ENCODE assay signal across 20 mouse cellular contexts in the genomic region with DNA sequence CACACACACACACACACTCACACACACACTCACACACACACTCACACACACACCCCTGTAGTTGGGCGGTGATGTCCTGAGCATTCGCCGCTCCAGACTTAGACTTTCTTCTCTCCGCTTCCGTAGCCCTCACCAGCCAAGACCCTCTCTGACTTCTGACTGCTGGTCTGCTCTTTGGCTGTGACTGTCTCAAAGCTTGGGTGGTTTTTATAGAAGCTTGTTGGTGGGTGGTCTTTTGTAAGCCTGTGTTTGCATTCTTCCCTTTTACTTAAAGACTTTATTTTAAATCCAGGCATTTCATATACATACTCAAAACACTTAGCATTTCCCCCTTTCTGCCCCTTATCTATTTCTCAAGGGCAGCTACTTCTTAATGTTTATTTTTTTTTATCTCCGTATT. TPM values are rescaled to one million over a fixed set of nuclear protein-coding genes. Genes with fewer than 3 reads are reported as not detected.
DNase-seq lines count a peak whose midpoint lies in the region; ATAC-seq and TF ChIP-seq lines count a peak whose summit lies in the region.
"Had no signal": no experiment of that assay in that cellular context is flagged by ENCODE, and none has a peak within 500 bp of the region (broad histone marks: within the 10 kb centered on the region; RNA-seq: fewer than 3 reads in every experiment).

No protein-coding gene starts in this region.

- no peak for TF ChIP-seq CTCF in lung, embryonic 14.5 days (IDR thresholded peaks at IDR 0.05; ENCODE audit: low read depth)

- no peaks in the 10 kb centered on the region for H3K9me3 ChIP-seq in kidney, embryonic 15.5 days (replicated peaks)
- H3K9me3 ChIP-seq in lung, embryonic 14.5 days (ENCODE audit: low read depth, low read length) = no peaks in the 10 kb centered on the region
- no peaks in the 10 kb centered on the region for H3K9me3 ChIP-seq in midbrain, embryonic 10.5 days (replicated peaks)
- no peaks in the 10 kb centered on the region for H3K9me3 ChIP-seq in midbrain, embryonic 15.5 days
- H3K9me3 ChIP-seq: embryonic facial prominence, embryonic 12.5 days; embryonic facial prominence, embryonic 15.5 days had no signal

- ATAC-seq in kidney, embryonic 15.5 days (replicated peaks; ENCODE audit: low FRiP score) = no peak
- ATAC-seq in lung, embryonic 14.5 days (ENCODE audit: insufficient read depth) = no peak
- no peak for ATAC-seq in midbrain, embryonic 15.5 days (replicated peaks)
- ATAC-seq: CD4-positive, CD25-positive, alpha-beta regulatory T cell, adult 4 months; forebrain, embryonic 14.5 days; forebrain, postnatal 0 days had no signal

- H3K9ac ChIP-seq in kidney, embryonic 15.5 days = no peak overlapping the region
- H3K9ac ChIP-seq in lung, embryonic 14.5 days = no peak overlapping the region
- no peak overlapping the region for H3K9ac ChIP-seq in midbrain, embryonic 15.5 days
- H3K9ac ChIP-seq: embryonic facial prominence, embryonic 12.5 days; embryonic facial prominence, embryonic 15.5 days; forebrain, postnatal 0 days had no signal

- H3K27ac ChIP-seq in kidney, embryonic 15.5 days = peak overlapping the region; percentile 70; the same call in 1 of the 2 replicates
- no peak overlapping the region; the same call in 1 of the 2 replicates for H3K27ac ChIP-seq in lung, embryonic 14.5 days (ENCODE audit: low read depth)
- H3K27ac ChIP-seq in midbrain, embryonic 10.5 days (replicated peaks) = peak overlapping the region; percentile 64; the same call in 1 of the 2 replicates
- H3K27ac ChIP-seq in midbrain, embryonic 15.5 days = no peak overlapping the region
- H3K27ac ChIP-seq: embryonic facial prominence, embryonic 12.5 days; embryonic facial prominence, embryonic 15.5 days; gastrocnemius, adult 2 months had no signal

- H3K27me3 ChIP-seq in kidney, embryonic 15.5 days = no peaks in the 10 kb centered on the region
- H3K27me3 ChIP-seq in lung, embryonic 14.5 days (ENCODE audit: insufficient read depth, low read length) = no peaks in the 10 kb centered on the region
- H3K27me3 ChIP-seq in midbrain, embryonic 10.5 days (ENCODE audit: low read depth, poor library complexity, severe bottlenecking) = no peaks in the 10 kb centered on the region
- no peaks in the 10 kb centered on the region for H3K27me3 ChIP-seq in midbrain, embryonic 15.5 days (replicated peaks)
- H3K27me3 ChIP-seq: embryonic facial prominence, embryonic 12.5 days; embryonic facial prominence, embryonic 15.5 days had no signal

- no peak for DNase-seq in kidney, adult 18-20 months
- peak; percentile 76 for DNase-seq in lung, embryonic 14.5 days
- no peak for DNase-seq in lung, postnatal 4 days
- DNase-seq in midbrain, embryonic 10.5 days (ENCODE audit: low spot score) = no peak
- DNase-seq: adrenal gland, adult 2 months; adrenal gland, postnatal 14 days; cerebellum, adult 11 months; cerebellum, adult 9-11 months; forebrain, postnatal 0 days; gastrocnemius, adult 2 months; gastrocnemius, postnatal 14 days; heart, adult 11 months had no signal

- no peak overlapping the region for H3K4me3 ChIP-seq in kidney, embryonic 15.5 days (replicated peaks)
- H3K4me3 ChIP-seq in lung, embryonic 14.5 days (ENCODE audit: low read depth, low read length) = no peak overlapping the region
- H3K4me3 ChIP-seq in midbrain, embryonic 10.5 days = no peak overlapping the region
- H3K4me3 ChIP-seq in midbrain, embryonic 15.5 days = no peak overlapping the region
- H3K4me3 ChIP-seq: embryonic facial prominence, embryonic 12.5 days; embryonic facial prominence, embryonic 15.5 days; gastrocnemius, adult 2 months had no signal

- no peaks in the 10 kb centered on the region for H3K36me3 ChIP-seq in kidney, embryonic 15.5 days
- 0 out of 2 replicates have a peak, but pooled peaks cover 2% of the 10 kb centered on the region for H3K36me3 ChIP-seq in lung, embryonic 14.5 days (ENCODE audit: insufficient read depth)
- H3K36me3 ChIP-seq in midbrain, embryonic 10.5 days = peaks cover 4% of the 10 kb centered on the region; the same call in 1 of the 2 replicates
- no peaks in the 10 kb centered on the region for H3K36me3 ChIP-seq in midbrain, embryonic 15.5 days (replicated peaks)
- H3K36me3 ChIP-seq: embryonic facial prominence, embryonic 12.5 days; embryonic facial prominence, embryonic 15.5 days had no signal

- peaks cover 29% of the 10 kb centered on the region for H3K4me1 ChIP-seq in kidney, embryonic 15.5 days
- H3K4me1 ChIP-seq in lung, embryonic 14.5 days (ENCODE audit: insufficient read depth) = peaks cover 7% of the 10 kb centered on the region
- peaks cover 39% of the 10 kb centered on the region for H3K4me1 ChIP-seq in midbrain, embryonic 10.5 days
- peaks cover 20% of the 10 kb centered on the region; the same call in 1 of the 2 replicates for H3K4me1 ChIP-seq in midbrain, embryonic 15.5 days

- H3K4me2 ChIP-seq in kidney, embryonic 15.5 days = no peak overlapping the region
- peak overlapping the region; percentile 20; the same call in 1 of the 2 replicates for H3K4me2 ChIP-seq in lung, embryonic 14.5 days
- H3K4me2 ChIP-seq in midbrain, embryonic 15.5 days = no peak overlapping the region
- H3K4me2 ChIP-seq: embryonic facial prominence, embryonic 12.5 days; embryonic facial prominence, embryonic 15.5 days; heart, embryonic 11.5 days; hindbrain, embryonic 14.5 days had no signal

- 57% methylated on average over 6 of the region's 6 CpGs for WGBS in kidney, embryonic 15.5 days
- 26% methylated on average over 6 of the region's 6 CpGs for WGBS in lung, embryonic 14.5 days
- WGBS in midbrain, embryonic 10.5 days = 77% methylated on average over 6 of the region's 6 CpGs
- 76% methylated on average over 6 of the region's 6 CpGs for WGBS in midbrain, embryonic 15.5 days

RNA-seq across cellular contexts. Expression of gene Serp2, which starts 57.2 kb away (rescaled TPM):
- 10.3 and 11.1 TPM in 2 replicates for polyA plus RNA-seq in kidney, embryonic 15.5 days (2015; fragmentation: Nextera tagmentation; extraction: Ambion mirVana)
- 5.8 and 7.7 TPM in 2 replicates for polyA plus RNA-seq in lung, embryonic 14.5 days (2014; fragmentation: Nextera tagmentation; extraction: Ambion mirVana)
- polyA plus RNA-seq in midbrain, embryonic 10.5 days (2016; fragmentation: Nextera tagmentation; extraction: Ambion mirVana) = 30.2 and 37.3 TPM in 2 replicates
- polyA plus RNA-seq in midbrain, embryonic 15.5 days (2015; fragmentation: Nextera tagmentation; extraction: Ambion mirVana) = 186 and 187 TPM in 2 replicates

Comparison
In these comparisons a context has a peak if more than half of its experiments do, and no peak if none do; other contexts are left out.
1. H3K27ac ChIP-seq: peak in kidney, embryonic 15.5 days (single experiment) and midbrain, embryonic 10.5 days (single experiment); none in lung, embryonic 14.5 days (single experiment) and midbrain, embryonic 15.5 days (single experiment).